ENCODE assay signal across 14 mouse cellular contexts in genomic region chr7:47080868-47081267, GRCm38 (mm10). TPM values are rescaled to one million over a fixed set of nuclear protein-coding genes. Genes with fewer than 3 reads are reported as not detected.
DNase-seq lines count a peak whose midpoint lies in the region; ATAC-seq and TF ChIP-seq lines count a peak whose summit lies in the region.
"Had no signal": no experiment of that assay in that cellular context is flagged by ENCODE, and none has a peak within 500 bp of the region (broad histone marks: within the 10 kb centered on the region; RNA-seq: fewer than 3 reads in every experiment).

No protein-coding gene starts in this region.

- H3K36me3 ChIP-seq in heart, embryonic 13.5 days, result no peaks in the 10 kb centered on the region
- no peaks in the 10 kb centered on the region for H3K36me3 ChIP-seq in heart, adult 2 months (ENCODE audit: control insufficient read depth, insufficient read depth, low read length)
- peaks cover 13% of the 10 kb centered on the region for H3K36me3 ChIP-seq in neural tube, embryonic 14.5 days (ENCODE audit: control insufficient read depth, insufficient read depth, low read length)
- H3K36me3 ChIP-seq in neural tube, embryonic 15.5 days, result peaks cover 76% of the 10 kb centered on the region
- H3K36me3 ChIP-seq: G1E; limb, embryonic 12.5 days had no signal

- 31% methylated on average over 3 of the region's 3 CpGs for WGBS in heart, embryonic 13.5 days
- 44% methylated on average over 3 of the region's 3 CpGs for WGBS in heart, adult 2 months
- 66% methylated on average over 3 of the region's 3 CpGs for WGBS in neural tube, embryonic 14.5 days
- WGBS in neural tube, embryonic 15.5 days, result 70% methylated on average over 3 of the region's 3 CpGs

- H3K4me2 ChIP-seq in heart, embryonic 13.5 days, result no peak overlapping the region; the same call in 1 of the 2 replicates
- H3K4me2 ChIP-seq in neural tube, embryonic 14.5 days (ENCODE audit: low read depth, low read length), result no peak overlapping the region
- H3K4me2 ChIP-seq in neural tube, embryonic 15.5 days, result no peak overlapping the region
- H3K4me2 ChIP-seq: heart, embryonic 11.5 days; limb, embryonic 12.5 days had no signal

- H3K9me3 ChIP-seq in heart, embryonic 13.5 days, result no peaks in the 10 kb centered on the region
- no peaks in the 10 kb centered on the region for H3K9me3 ChIP-seq in neural tube, embryonic 14.5 days (ENCODE audit: control insufficient read depth, low read length)
- H3K9me3 ChIP-seq in neural tube, embryonic 15.5 days (replicated peaks), result no peaks in the 10 kb centered on the region
- H3K9me3 ChIP-seq: G1E; limb, embryonic 12.5 days had no signal

- no peak for ATAC-seq in heart, embryonic 13.5 days (ENCODE audit: extremely low read depth, insufficient number of reproducible peaks, low FRiP score, low TSS enrichment)
- ATAC-seq in neural tube, embryonic 14.5 days (ENCODE audit: low read depth), result no peak
- ATAC-seq in neural tube, embryonic 15.5 days (ENCODE audit: low FRiP score), result no peak

- peak overlapping the region; percentile 56; the same call in 1 of the 2 replicates for H3K9ac ChIP-seq in heart, embryonic 13.5 days
- no peak overlapping the region for H3K9ac ChIP-seq in heart, adult 2 months (ENCODE audit: low read depth, low read length)
- H3K9ac ChIP-seq in neural tube, embryonic 14.5 days (replicated peaks; ENCODE audit: low read depth, low read length), result peak overlapping the region; percentile 16; the same call in 1 of the 2 replicates
- H3K9ac ChIP-seq in neural tube, embryonic 15.5 days (replicated peaks), result no peak overlapping the region
- H3K9ac ChIP-seq: limb, embryonic 12.5 days had no signal

- DNase-seq in heart, adult 2 months, result no peak
- DNase-seq in kidney, postnatal 4 days, result peak; percentile 54 to 60
- no peak for DNase-seq in kidney, adult 18-20 months
- DNase-seq in lung, postnatal 4 days, result peak; percentile 37 to 64
- no peak for DNase-seq in MN1 (ENCODE audit: low spot score)

- TF ChIP-seq CTCF in heart, adult 2 months (IDR thresholded peaks at IDR 0.05), result no peak

- no peak overlapping the region for H3K27ac ChIP-seq in heart, embryonic 13.5 days (replicated peaks)
- no peak overlapping the region for H3K27ac ChIP-seq in heart, adult 2 months
- no peak overlapping the region for H3K27ac ChIP-seq in neural tube, embryonic 14.5 days (ENCODE audit: low read depth, low read length)
- H3K27ac ChIP-seq in neural tube, embryonic 15.5 days (replicated peaks), result no peak overlapping the region
- H3K27ac ChIP-seq: limb, embryonic 12.5 days had no signal

- peaks cover 7% of the 10 kb centered on the region for H3K4me1 ChIP-seq in heart, embryonic 13.5 days
- H3K4me1 ChIP-seq in heart, adult 2 months (ENCODE audit: control insufficient read depth, insufficient read depth, low read length), result peaks cover 2% of the 10 kb centered on the region; the same call in 1 of the 2 replicates
- no peaks in the 10 kb centered on the region for H3K4me1 ChIP-seq in neural tube, embryonic 14.5 days (ENCODE audit: control insufficient read depth, insufficient read depth, low read length)
- H3K4me1 ChIP-seq in neural tube, embryonic 15.5 days, result no peaks in the 10 kb centered on the region
- H3K4me1 ChIP-seq: limb, embryonic 12.5 days had no signal

- no peaks in the 10 kb centered on the region for H3K79me2 ChIP-seq in heart, adult 2 months (replicated peaks; ENCODE audit: control insufficient read depth, insufficient read depth, low read length)

- no peak overlapping the region for H3K4me3 ChIP-seq in heart, embryonic 13.5 days
- no peak overlapping the region for H3K4me3 ChIP-seq in heart, adult 2 months
- H3K4me3 ChIP-seq in neural tube, embryonic 14.5 days (ENCODE audit: low read depth, low read length), result no peak overlapping the region
- H3K4me3 ChIP-seq in neural tube, embryonic 15.5 days (replicated peaks), result no peak overlapping the region
- H3K4me3 ChIP-seq: limb, embryonic 12.5 days had no signal

- intact Hi-C loops in heart, adult 2 months (cut with DNase I), result loop anchor here (1.0 to 2.0 kb wide), 4 partner anchors 30 to 118 kb away; partner anchors contain the start of gene Tmem86a

- no peak for TF ChIP-seq POLR2A in heart, adult 2 months (IDR thresholded peaks at IDR 0.05; ENCODE audit: insufficient read depth, low read depth, low read length)

- no peaks in the 10 kb centered on the region for H3K27me3 ChIP-seq in heart, embryonic 13.5 days (replicated peaks)
- H3K27me3 ChIP-seq in heart, adult 2 months (ENCODE audit: control insufficient read depth, insufficient read depth, low read length), result no peaks in the 10 kb centered on the region
- H3K27me3 ChIP-seq in neural tube, embryonic 14.5 days (ENCODE audit: control insufficient read depth, insufficient read depth, low read length), result no peaks in the 10 kb centered on the region
- H3K27me3 ChIP-seq in neural tube, embryonic 15.5 days (replicated peaks), result no peaks in the 10 kb centered on the region
- H3K27me3 ChIP-seq: limb, embryonic 12.5 days had no signal

- TF ChIP-seq EP300 in heart, adult 2 months (IDR thresholded peaks at IDR 0.05; ENCODE audit: insufficient read depth, low read depth, low read length), result no peak

RNA-seq across cellular contexts. Expression of gene Tmem86a, which starts 30.5 kb away (rescaled TPM):
- polyA plus RNA-seq in heart, embryonic 13.5 days (2015; fragmentation: Nextera tagmentation; extraction: Ambion mirVana), result 22.5 and 25.1 TPM in 2 replicates
- 10 to 100 TPM; 20.0 to 25.0 TPM for total RNA-seq in heart, adult 2 months (2021)
- 45.5 and 54.8 TPM in 2 replicates for polyA plus RNA-seq in heart, adult 2 months (2012; rRNA removed)
- 15.4 and 19.3 TPM in 2 replicates for polyA plus RNA-seq in neural tube, embryonic 14.5 days (2014; fragmentation: Nextera tagmentation; extraction: Ambion mirVana)
- 25.3 and 25.4 TPM in 2 replicates for polyA plus RNA-seq in neural tube, embryonic 15.5 days (2015; fragmentation: Nextera tagmentation; extraction: Ambion mirVana)

RNA-seq across cellular contexts. Expression of gene Ptpn5, which starts 52.6 kb away (rescaled TPM):
- 0.12 and 0.29 TPM in 2 replicates for polyA plus RNA-seq in heart, embryonic 13.5 days (2015; fragmentation: Nextera tagmentation; extraction: Ambion mirVana)
- total RNA-seq in heart, adult 2 months (2021), result not detected
- not detected in 2 replicates for polyA plus RNA-seq in heart, adult 2 months (2012; rRNA removed)
- polyA plus RNA-seq in neural tube, embryonic 14.5 days (2014; fragmentation: Nextera tagmentation; extraction: Ambion mirVana), result 152 and 182 TPM in 2 replicates
- polyA plus RNA-seq in neural tube, embryonic 15.5 days (2015; fragmentation: Nextera tagmentation; extraction: Ambion mirVana), result 163 and 187 TPM in 2 replicates
- total RNA-seq: common myeloid progenitor, adult 5-6 weeks; gastrocnemius, adult 8-10 months; neutrophil, adult 5-6 weeks had no signal
- polyA plus RNA-seq: G1E had no signal

Comparison
In these comparisons a context has a peak if more than half of its experiments do, and no peak if none do; other contexts are left out.
1. H3K9ac ChIP-seq: peak in heart, embryonic 13.5 days (single experiment) and neural tube, embryonic 14.5 days (single experiment); none in heart, adult 2 months (single experiment) and neural tube, embryonic 15.5 days (single experiment).
2. DNase-seq: peak in kidney, postnatal 4 days (2 of 2) and lung, postnatal 4 days (2 of 2); none in heart, adult 2 months (0 of 2), kidney, adult 18-20 months (single experiment) and MN1 (single experiment).
3. RNA of gene Ptpn5, which starts 52.6 kb away (polyA plus RNA-seq): 163 to 187 TPM in neural tube, embryonic 15.5 days and 152 to 182 TPM in neural tube, embryonic 14.5 days; 0.12 to 0.29 TPM in heart, embryonic 13.5 days and not detected in heart, adult 2 months; every median in the first group is over 10 times any median in the second.